Mouse (Mus musculus): ENCODE data around the gene Dll4. TPM values are rescaled to one million over a fixed set of nuclear protein-coding genes. Genes with fewer than 3 reads are reported as not detected.

The Dll4 gene
- polyA plus RNA-seq, 1 experiment from 2014 or later = 3.3 TPM

Other genes starting within 250 kb of the Dll4 start
- gene Rad51, start 213.0 kb upstream of the Dll4 start, polyA plus RNA-seq (2016; fragmentation: Nextera tagmentation; extraction: Ambion mirVana) = 110 and 113 TPM in 2 replicates
- gene Rmdn3, start 168.8 kb upstream of the Dll4 start, polyA plus RNA-seq (2016; fragmentation: Nextera tagmentation; extraction: Ambion mirVana) = 50.9 and 54.0 TPM in 2 replicates
- 5.6 and 6.2 TPM in 2 replicates for gene Gchfr, start 158.0 kb upstream of the Dll4 start, polyA plus RNA-seq (2016; fragmentation: Nextera tagmentation; extraction: Ambion mirVana)
- gene Gm14137, start 151.3 kb upstream of the Dll4 start, polyA plus RNA-seq (2016; fragmentation: Nextera tagmentation; extraction: Ambion mirVana) = 0.90 and 0.93 TPM in 2 replicates
- 53.9 and 56.9 TPM in 2 replicates for gene Zfyve19, start 117.2 kb upstream of the Dll4 start, polyA plus RNA-seq (2016; fragmentation: Nextera tagmentation; extraction: Ambion mirVana)
- gene Dnajc17, start 117.0 kb upstream of the Dll4 start, polyA plus RNA-seq (2016; fragmentation: Nextera tagmentation; extraction: Ambion mirVana) = 21.6 and 28.2 TPM in 2 replicates
- gene Ppp1r14d, start 95.9 kb upstream of the Dll4 start, polyA plus RNA-seq (2016; fragmentation: Nextera tagmentation; extraction: Ambion mirVana) = 0.19 TPM in 1 of 2 replicates, not detected in the other
- gene Spint1, start 88.4 kb upstream of the Dll4 start, polyA plus RNA-seq (2016; fragmentation: Nextera tagmentation; extraction: Ambion mirVana) = 3.5 and 4.4 TPM in 2 replicates
- gene Rhov, start 54.5 kb upstream of the Dll4 start, polyA plus RNA-seq (2016; fragmentation: Nextera tagmentation; extraction: Ambion mirVana) = 0.44 and 0.58 TPM in 2 replicates
- 23.0 and 23.6 TPM in 2 replicates for gene Vps18, start 37.0 kb upstream of the Dll4 start, polyA plus RNA-seq (2016; fragmentation: Nextera tagmentation; extraction: Ambion mirVana)
- 1.3 and 1.4 TPM in 2 replicates for gene Chac1, start 25.4 kb downstream of the Dll4 start, polyA plus RNA-seq (2016; fragmentation: Nextera tagmentation; extraction: Ambion mirVana)
- gene Ino80, start 151.9 kb downstream of the Dll4 start, polyA plus RNA-seq (2016; fragmentation: Nextera tagmentation; extraction: Ambion mirVana) = 4.1 and 4.6 TPM in 2 replicates
- 0.73 and 0.82 TPM in 2 replicates for gene Exd1, start 221.8 kb downstream of the Dll4 start, polyA plus RNA-seq (2016; fragmentation: Nextera tagmentation; extraction: Ambion mirVana)
- gene Chp1, start 221.9 kb downstream of the Dll4 start, polyA plus RNA-seq (2016; fragmentation: Nextera tagmentation; extraction: Ambion mirVana) = 50.6 and 51.5 TPM in 2 replicates

Data from forebrain, embryonic 10.5 days (tissue).